Mouse (Mus musculus) heart, embryonic 13.5 days (tissue): ENCODE data around the gene Plscr3. TPM values are rescaled to one million over a fixed set of nuclear protein-coding genes. Genes with fewer than 3 reads are reported as not detected.
"Not testable (repeated sequence)": the region's sequence is repeated elsewhere in the genome, so short reads cannot be mapped to it uniquely, and the experiment has no call there.

ENCODE experiments used
- ATAC-seq: fragments of 200-750 bp; cut with Nextera tagmentation; 2 replicates; pipeline ENCODE4 v1.8.0; 2017; ENCODE audit warnings: moderate TSS enrichment; ENCODE audit not compliant: insufficient number of reproducible peaks, low FRiP score, low TSS enrichment; ENCODE audit errors: extremely low read depth
- H3K27ac ChIP-seq: fragments of 300-500 bp; sonication (generic); replicated peaks from 2 replicates; pipeline ENCODE4 v1.5.1; 2015; ENCODE audit warnings: moderate library complexity, mild to moderate bottlenecking, inconsistent platforms
- H3K27me3 ChIP-seq: fragments of 300-500 bp; sonication (generic); replicated peaks from 2 replicates; pipeline ENCODE4 v1.6.1; 2015; ENCODE audit warnings: mild to moderate bottlenecking, inconsistent platforms
- H3K36me3 ChIP-seq: fragments of 300-500 bp; sonication (generic); 2 replicates; pipeline ENCODE4 v1.6.1; 2015; ENCODE audit warnings: mild to moderate bottlenecking, inconsistent platforms
- H3K4me1 ChIP-seq: fragments of 300-500 bp; sonication (generic); 2 replicates; pipeline ENCODE4 v1.6.1; 2015; ENCODE audit warnings: inconsistent platforms
- H3K4me2 ChIP-seq: fragments of 300-500 bp; sonication (generic); 2 replicates; pipeline ENCODE4 v1.6.1; 2015; ENCODE audit warnings: inconsistent platforms, mild to moderate bottlenecking, moderate library complexity
- H3K4me3 ChIP-seq: fragments of 300-500 bp; sonication (generic); 2 replicates; pipeline ENCODE4 v1.5.1; 2015; ENCODE audit warnings: moderate library complexity, mild to moderate bottlenecking, inconsistent platforms
- H3K9ac ChIP-seq: fragments of 300-500 bp; sonication (generic); 2 replicates; pipeline ENCODE4 v1.6.1; 2015; ENCODE audit warnings: inconsistent platforms, mild to moderate bottlenecking, moderate library complexity
- H3K9me3 ChIP-seq: fragments of 300-500 bp; sonication (generic); 2 replicates; pipeline ENCODE4 v1.6.1; 2016; ENCODE audit warnings: inconsistent platforms
- WGBS: fragments of 180-500 bp; shearing (Covaris S2); methylation state at CpG from one replicate; pipeline ENCODE4 v1.1.7; 2015; ENCODE audit warnings: mixed read lengths; 5-methylcytosine and 5-hydroxymethylcytosine counted together
- polyA plus RNA-seq: library from polyadenylated mRNA; unstranded; fragments of >200 nt; fragmentation: Nextera tagmentation; extraction: Ambion mirVana; gene quantifications from 2 replicates; pipeline ENCODE4 v1.2.1, GENCODE M21; 2015

Gene Plscr3
- polyA plus RNA-seq, 1 experiment from 2014 or later: 76.2 TPM

- no peaks in the 10 kb centered on the region for H3K9me3 ChIP-seq
- peak overlapping the region; percentile 31 for H3K27ac ChIP-seq
- H3K27me3 ChIP-seq: no peaks in the 10 kb centered on the region
- H3K36me3 ChIP-seq: peaks cover 51% of the 10 kb centered on the region
- peak overlapping the region; percentile 24 for H3K4me2 ChIP-seq
- H3K4me1 ChIP-seq: peaks cover 52% of the 10 kb centered on the region
- no peak overlapping the region for H3K4me3 ChIP-seq
- no peak overlapping the region for H3K9ac ChIP-seq
- WGBS: 79% methylated on average over 9 of the region's 9 CpGs
- ATAC-seq: no peak
These were observed 3.0 kb downstream of the Plscr3 start for GRCm38 (mm10) chr11:69849128-69849527.

DNA sequence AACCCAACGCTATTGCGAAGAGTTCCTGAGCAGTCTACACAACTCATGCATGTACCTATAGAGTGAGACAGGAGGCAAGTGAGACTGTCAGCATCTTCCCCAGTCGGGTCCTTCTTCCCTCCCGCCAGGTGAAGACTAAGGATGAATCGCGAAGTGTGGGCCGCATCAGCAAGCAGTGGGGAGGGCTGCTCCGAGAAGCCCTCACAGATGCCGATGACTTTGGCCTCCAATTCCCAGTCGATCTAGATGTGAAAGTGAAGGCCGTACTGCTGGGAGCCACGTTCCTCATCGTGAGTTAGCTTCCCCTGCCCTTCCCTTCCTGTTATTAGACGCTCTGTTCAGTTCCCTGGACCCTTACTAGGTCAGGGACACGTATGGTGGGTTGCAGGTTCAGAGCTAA, 3.7 kb downstream of the Plscr3 start:
- no peak for ATAC-seq
- Histone ChIP-seq H3K4me2 (no peak overlapping the region), H3K27me3 (no peaks in the 10 kb centered on the region), H3K36me3 (peaks cover 51% of the 10 kb centered on the region), H3K9me3 (no peaks in the 10 kb centered on the region), H3K4me1 (peaks cover 56% of the 10 kb centered on the region), H3K4me3 (no peak overlapping the region), H3K27ac (0 out of 2 replicates have a peak overlapping the region, but pooled peaks have one; percentile 31), H3K9ac (no peak overlapping the region)
- 90% methylated on average over 15 of the region's 15 CpGs for WGBS

GRCm38 (mm10) chr11:69850754-69851153, 4.6 kb downstream of the Plscr3 start:
- Histone ChIP-seq H3K4me2 (no peak overlapping the region), H3K4me3 (no peak overlapping the region), H3K27ac (no peak overlapping the region), H3K27me3 (0 out of 2 replicates have a peak, but pooled peaks cover 3% of the 10 kb centered on the region), H3K4me1 (peaks cover 59% of the 10 kb centered on the region), H3K36me3 (peaks cover 51% of the 10 kb centered on the region), H3K9ac (no peak overlapping the region), H3K9me3 (no peaks in the 10 kb centered on the region)
- ATAC-seq: no peak
- 76% methylated on average over 8 of the region's 8 CpGs for WGBS

- no peak overlapping the region for H3K9ac ChIP-seq
- no peaks in the 10 kb centered on the region for H3K9me3 ChIP-seq
- H3K27ac ChIP-seq: peak overlapping the region; percentile 66
- peaks cover 28% of the 10 kb centered on the region for H3K27me3 ChIP-seq
- WGBS: 39% methylated on average over 7 of the region's 7 CpGs
- peaks cover 37% of the 10 kb centered on the region for H3K36me3 ChIP-seq
- ATAC-seq: peak; percentile 91
- no peak overlapping the region for H3K4me3 ChIP-seq
- peak overlapping the region; percentile 34; the same call in 1 of the 2 replicates for H3K4me2 ChIP-seq
- peaks cover 38% of the 10 kb centered on the region for H3K4me1 ChIP-seq
These were observed 7.8 kb downstream of the Plscr3 start for GRCm38 (mm10) chr11:69853994-69854393.

- H3K27me3 ChIP-seq: peaks cover 35% of the 10 kb centered on the region
- peak overlapping the region; percentile 51; the same call in 1 of the 2 replicates for H3K27ac ChIP-seq
- peaks cover 34% of the 10 kb centered on the region for H3K4me1 ChIP-seq
- peak overlapping the region; percentile 40; the same call in 1 of the 2 replicates for H3K4me2 ChIP-seq
- 0 out of 2 replicates have a peak overlapping the region, but pooled peaks have one; percentile 3 for H3K9ac ChIP-seq
- WGBS: 68% methylated on average over 10 of the region's 10 CpGs
- ATAC-seq: no peak
- H3K9me3 ChIP-seq: no peaks in the 10 kb centered on the region
- H3K4me3 ChIP-seq: no peak overlapping the region
- H3K36me3 ChIP-seq: peaks cover 30% of the 10 kb centered on the region
These were observed 8.5 kb downstream of the Plscr3 start for GRCm38 (mm10) chr11:69854680-69855079.

DNA sequence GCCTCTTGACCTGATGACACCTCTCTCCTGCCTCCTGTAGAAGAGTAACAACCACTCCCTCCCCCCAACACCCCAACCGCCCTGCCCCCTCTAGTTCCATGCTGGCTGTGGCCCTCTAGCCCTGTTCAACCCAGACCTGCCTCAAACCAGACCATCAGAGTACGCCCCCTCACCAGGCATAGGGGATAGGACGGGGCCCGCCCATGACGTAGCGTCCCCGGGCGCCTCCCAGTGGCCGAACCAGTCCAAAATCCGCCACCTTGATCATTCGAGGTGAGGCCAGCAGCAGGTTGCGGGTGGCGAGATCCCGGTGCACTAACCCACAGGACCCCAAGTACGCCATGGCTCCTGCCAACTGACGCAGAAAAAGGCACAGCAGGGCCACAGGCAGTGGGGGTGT, 9.2 kb downstream of the Plscr3 start:
- Histone ChIP-seq H3K9me3 (no peaks in the 10 kb centered on the region), H3K27me3 (peaks cover 39% of the 10 kb centered on the region), H3K4me1 (peaks cover 30% of the 10 kb centered on the region), H3K9ac (0 out of 2 replicates have a peak overlapping the region, but pooled peaks have one; percentile 3), H3K4me2 (peak overlapping the region; percentile 40), H3K27ac (peak overlapping the region; percentile 51), H3K4me3 (no peak overlapping the region), H3K36me3 (peaks cover 23% of the 10 kb centered on the region)
- no peak; the same call in 1 of the 2 replicates for ATAC-seq
- 23% methylated on average over 16 of the region's 16 CpGs for WGBS

- Histone ChIP-seq H3K27ac (no peak within 1 kb of the TSS), H3K36me3 (no peaks in the 10 kb centered on the region), H3K9me3 (no peaks in the 10 kb centered on the region), H3K4me1 (peaks cover 21% of the 10 kb centered on the region), H3K4me3 (0 out of 2 replicates have a peak within 1 kb of the TSS, but pooled peaks have one; percentile 3), H3K9ac (no peak within 1 kb of the TSS), H3K27me3 (peaks cover 39% of the 10 kb centered on the region), H3K4me2 (0 out of 2 replicates have a peak within 1 kb of the TSS, but pooled peaks have one; percentile 2)
- no peak for ATAC-seq
- WGBS: 26% methylated on average over 30 of the region's 30 CpGs
These were observed 12.2 kb downstream of the Plscr3 start, which contains the start of gene Tnk1 for GRCm38 (mm10) chr11:69858113-69858998. TSS of gene Tnk1 (minus strand) at chr11:69858730.

GRCm38 (mm10) chr11:69863729-69864128, 17.6 kb downstream of the Plscr3 start:
- Histone ChIP-seq H3K4me1 (peaks cover 14% of the 10 kb centered on the region), H3K27me3 (peaks cover 14% of the 10 kb centered on the region), H3K27ac (peak overlapping the region; percentile 65)
- not testable (repeated sequence) for H3K4me2 ChIP-seq, H3K9ac ChIP-seq, H3K4me3 ChIP-seq, H3K36me3 ChIP-seq, H3K9me3 ChIP-seq, ATAC-seq
- WGBS: 54% methylated on average over 3 of the region's 3 CpGs

GRCm38 (mm10) chr11:69864138-69864860, 18.1 kb downstream of the Plscr3 start:
- Histone ChIP-seq H3K4me1 (peaks cover 14% of the 10 kb centered on the region), H3K36me3 (no peaks in the 10 kb centered on the region), H3K4me2 (no peak overlapping the region), H3K27me3 (peaks cover 8% of the 10 kb centered on the region), H3K27ac (peak overlapping the region; percentile 65), H3K9me3 (no peaks in the 10 kb centered on the region), H3K9ac (no peak overlapping the region), H3K4me3 (no peak overlapping the region)
- ATAC-seq: no peak
- 54% methylated on average over 8 of the region's 8 CpGs for WGBS

DNA sequence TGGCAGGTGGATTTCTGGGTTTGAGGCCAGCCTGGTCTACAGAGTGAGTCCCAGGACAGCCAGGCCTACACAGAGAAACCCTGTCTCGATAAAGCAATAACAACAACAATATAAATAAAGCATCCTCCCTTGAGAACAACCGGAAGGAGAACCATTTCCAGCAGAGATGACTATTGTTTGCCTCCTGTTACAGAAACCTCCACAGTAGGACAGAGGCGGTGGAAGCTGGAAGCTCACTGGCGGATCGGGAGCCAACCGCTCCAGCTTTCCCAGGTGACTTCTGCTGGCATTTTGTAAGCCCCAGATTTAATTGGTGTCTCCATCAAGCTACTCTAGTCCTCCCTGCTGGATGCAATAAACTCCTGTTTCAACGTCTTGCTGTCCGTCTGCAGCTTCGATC, 19.4 kb downstream of the Plscr3 start:
- no peak overlapping the region for H3K27ac ChIP-seq
- no peaks in the 10 kb centered on the region for H3K27me3 ChIP-seq
- 88% methylated on average over 9 of the region's 9 CpGs for WGBS
- H3K4me3 ChIP-seq: no peak overlapping the region
- H3K9me3 ChIP-seq: no peaks in the 10 kb centered on the region
- ATAC-seq: no peak
- peaks cover 14% of the 10 kb centered on the region for H3K4me1 ChIP-seq
- H3K9ac ChIP-seq: no peak overlapping the region
- H3K36me3 ChIP-seq: no peaks in the 10 kb centered on the region
- no peak overlapping the region for H3K4me2 ChIP-seq

GRCm38 (mm10) chr11:69867335-69867734, 21.2 kb downstream of the Plscr3 start:
- no peaks in the 10 kb centered on the region for H3K9me3 ChIP-seq
- H3K4me2 ChIP-seq: no peak overlapping the region
- no peak overlapping the region for H3K27ac ChIP-seq
- H3K36me3 ChIP-seq: no peaks in the 10 kb centered on the region
- H3K9ac ChIP-seq: no peak overlapping the region
- peaks cover 14% of the 10 kb centered on the region for H3K4me1 ChIP-seq
- no peaks in the 10 kb centered on the region for H3K27me3 ChIP-seq
- 36% methylated on average over 9 of the region's 9 CpGs for WGBS
- ATAC-seq: no peak
- no peak overlapping the region for H3K4me3 ChIP-seq
